Mouse (Mus musculus) liver, embryonic 14.5 days (tissue): ENCODE data around the gene Ltbp4.

Source experiments
- CTCF ChIP-seq: IDR thresholded peaks from 2 replicates; pipeline ENCODE4 v1.5.1; 2016; ENCODE audit warnings: antibody characterized with exemption, low read depth, control low read depth
- EP300 ChIP-seq: IDR thresholded peaks from 2 replicates; pipeline ENCODE4 v1.6.1; 2016; ENCODE audit warnings: antibody characterized with exemption, low read depth

GRCm38 (mm10) chr7:27337175-27337853, at the start of gene Ltbp4:
- TF ChIP-seq CTCF (no peak), EP300 (no peak)
